Comparison of ENCODE assay signal across 8 mouse cellular contexts in genomic region chr10:84480667-84481326, GRCm38 (mm10). TPM values are rescaled to one million over a fixed set of nuclear protein-coding genes. Genes with fewer than 3 reads are reported as not detected.
A peak's percentile ranks its signal among the peaks of the same experiment; 100 is the strongest.
DNase-seq lines count a peak whose midpoint lies in the region; TF ChIP-seq lines count a peak whose summit lies in the region.

No protein-coding gene starts in this region.

- no peaks in the 10 kb centered on the region for H3K36me3 ChIP-seq in heart, adult 2 months (ENCODE audit: control insufficient read depth, insufficient read depth, low read length)

- H3K4me1 ChIP-seq in heart, adult 2 months (ENCODE audit: control insufficient read depth, insufficient read depth, low read length), result peaks cover 2% of the 10 kb centered on the region; the same call in 1 of the 2 replicates
- 0 out of 2 replicates have a peak, but pooled peaks cover 7% of the 10 kb centered on the region for H3K4me1 ChIP-seq in lung, adult 2 months (ENCODE audit: control insufficient read depth, insufficient read depth, low read length)

- 0 out of 2 replicates have a peak, but pooled peaks have one; percentile 13 for TF ChIP-seq POLR2A in heart, adult 2 months (IDR thresholded peaks at IDR 0.05; ENCODE audit: insufficient read depth, low read depth, low read length)
- no peak for TF ChIP-seq POLR2A in lung, adult 2 months (IDR thresholded peaks at IDR 0.05; ENCODE audit: borderline replicate concordance, extremely low read depth, low read depth, low read length)

- intact Hi-C loops in heart, adult 2 months (cut with DNase I), result no loop called here
- intact Hi-C loops in left cerebral cortex, postnatal 4 days (cut with DNase I), result no loop called here

- DNase-seq in cerebellum, adult 18-20 months, result peak; percentile 20 to 22
- DNase-seq in cerebellum, postnatal 4 days (ENCODE audit: low spot score in 2 of 2), result no peak
- DNase-seq in adrenal gland, postnatal 25 days, result peak; percentile 20
- DNase-seq in heart, adult 2 months, result peak; percentile 57 to 74
- DNase-seq in lung, adult 2 months, result peak; percentile 25
- no peak for DNase-seq in embryo, embryonic 10 days (ENCODE audit: low spot score)
- DNase-seq in thymus, postnatal 36 days, result no peak
- DNase-seq in left cerebral cortex, postnatal 4 days, result no peak

- no peaks in the 10 kb centered on the region for H3K79me2 ChIP-seq in heart, adult 2 months (replicated peaks; ENCODE audit: control insufficient read depth, insufficient read depth, low read length)

- no peaks in the 10 kb centered on the region for H3K27me3 ChIP-seq in heart, adult 2 months (ENCODE audit: control insufficient read depth, insufficient read depth, low read length)

- 23% methylated on average over 8 of the region's 8 CpGs for WGBS in heart, adult 2 months
- WGBS in lung, adult 2 months, result 36% methylated on average over 8 of the region's 8 CpGs

- no peak overlapping the region for H3K4me3 ChIP-seq in heart, adult 2 months
- H3K4me3 ChIP-seq in lung, adult 2 months (replicated peaks; ENCODE audit: extremely low read depth, low read depth, low read length), result no peak overlapping the region

- no peak for TF ChIP-seq CTCF in heart, adult 2 months (IDR thresholded peaks at IDR 0.05)
- no peak for TF ChIP-seq CTCF in lung, adult 2 months (IDR thresholded peaks at IDR 0.05; ENCODE audit: insufficient read depth, low read length)

- 0 out of 2 replicates have a peak, but pooled peaks have one; percentile 41 for TF ChIP-seq EP300 in heart, adult 2 months (IDR thresholded peaks at IDR 0.05; ENCODE audit: insufficient read depth, low read depth, low read length)

- H3K27ac ChIP-seq in heart, adult 2 months, result peak overlapping the region; percentile 66

- H3K9ac ChIP-seq in heart, adult 2 months (ENCODE audit: low read depth, low read length), result no peak overlapping the region

RNA-seq across cellular contexts. Expression of gene Nuak1, which starts 40.4 kb away (rescaled TPM):
- total RNA-seq in adrenal gland, postnatal 25 days (2021), result 6.8 and 7.8 TPM in 2 replicates
- total RNA-seq in heart, adult 2 months (2021), result 10 to 100 TPM; 27.0 to 29.0 TPM
- 15.3 and 32.0 TPM in 2 replicates for polyA plus RNA-seq in heart, adult 2 months (2012; rRNA removed)
- 19.2 and 24.3 TPM in 2 replicates for polyA plus RNA-seq in lung, adult 2 months (2012; rRNA removed)
- 10 to 100 TPM; 51.7 to 53.0 TPM for total RNA-seq in left cerebral cortex, postnatal 4 days (2021)

RNA-seq across cellular contexts. Expression of gene Ckap4, which starts 53.1 kb away (rescaled TPM):
- 47.2 and 49.3 TPM in 2 replicates for total RNA-seq in adrenal gland, postnatal 25 days (2021)
- 10 to 100 TPM; 29.9 to 31.4 TPM for total RNA-seq in heart, adult 2 months (2021)
- polyA plus RNA-seq in heart, adult 2 months (2012; rRNA removed), result 17.2 and 20.9 TPM in 2 replicates
- 20.9 and 26.5 TPM in 2 replicates for polyA plus RNA-seq in lung, adult 2 months (2012; rRNA removed)
- 10 to 100 TPM; 52.3 to 53.4 TPM for total RNA-seq in left cerebral cortex, postnatal 4 days (2021)

Comparison
In these comparisons a context has a peak if more than half of its experiments do, and no peak if none do; other contexts are left out.
1. DNase-seq: peak in cerebellum, adult 18-20 months (2 of 2), adrenal gland, postnatal 25 days (single experiment), heart, adult 2 months (2 of 2) and lung, adult 2 months (single experiment); none in cerebellum, postnatal 4 days (0 of 2), embryo, embryonic 10 days (single experiment), thymus, postnatal 36 days (0 of 2) and left cerebral cortex, postnatal 4 days (single experiment).